Mouse (Mus musculus) 3T3-L1 (cell line): ENCODE results near the gene Ccdc154.
A peak's percentile ranks its signal among the peaks of the same experiment; 100 is the strongest.

Source experiments
- DNase-seq: peaks from one replicate; pipeline ENCODE4 v3.0.0-alpha.2; 2015; ENCODE audit warnings: low read depth, low spot score

Gene Ccdc154

DNA sequence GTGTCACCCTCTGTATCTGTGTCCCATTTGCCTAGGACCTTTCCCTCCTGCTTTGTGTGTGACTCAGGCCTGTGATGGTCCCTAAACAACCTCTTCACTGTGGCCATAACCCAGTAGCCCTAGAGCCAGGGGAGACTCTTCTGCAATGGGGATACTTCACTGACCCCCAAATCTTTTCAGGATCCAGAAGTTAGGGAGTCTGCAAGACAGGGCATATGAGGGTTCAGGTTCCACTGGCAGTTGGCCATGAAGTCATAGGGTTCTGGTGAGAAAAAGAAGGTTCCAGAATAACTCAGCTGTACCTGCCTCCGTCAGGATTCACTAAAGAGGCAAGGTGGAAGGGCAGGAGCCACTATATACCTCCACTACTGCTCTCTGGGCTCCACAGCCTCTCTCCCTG is at the start of gene Ccdc154:
TSS of gene Ccdc154 (plus strand) at position 301 of the 400 bp plus-strand sequence.
- DNase-seq = no peak

GRCm38 (mm10) chr17:25114908-25115645 is 47.2 kb upstream of the Ccdc154 start:
- peak; percentile 53 for DNase-seq

DNA sequence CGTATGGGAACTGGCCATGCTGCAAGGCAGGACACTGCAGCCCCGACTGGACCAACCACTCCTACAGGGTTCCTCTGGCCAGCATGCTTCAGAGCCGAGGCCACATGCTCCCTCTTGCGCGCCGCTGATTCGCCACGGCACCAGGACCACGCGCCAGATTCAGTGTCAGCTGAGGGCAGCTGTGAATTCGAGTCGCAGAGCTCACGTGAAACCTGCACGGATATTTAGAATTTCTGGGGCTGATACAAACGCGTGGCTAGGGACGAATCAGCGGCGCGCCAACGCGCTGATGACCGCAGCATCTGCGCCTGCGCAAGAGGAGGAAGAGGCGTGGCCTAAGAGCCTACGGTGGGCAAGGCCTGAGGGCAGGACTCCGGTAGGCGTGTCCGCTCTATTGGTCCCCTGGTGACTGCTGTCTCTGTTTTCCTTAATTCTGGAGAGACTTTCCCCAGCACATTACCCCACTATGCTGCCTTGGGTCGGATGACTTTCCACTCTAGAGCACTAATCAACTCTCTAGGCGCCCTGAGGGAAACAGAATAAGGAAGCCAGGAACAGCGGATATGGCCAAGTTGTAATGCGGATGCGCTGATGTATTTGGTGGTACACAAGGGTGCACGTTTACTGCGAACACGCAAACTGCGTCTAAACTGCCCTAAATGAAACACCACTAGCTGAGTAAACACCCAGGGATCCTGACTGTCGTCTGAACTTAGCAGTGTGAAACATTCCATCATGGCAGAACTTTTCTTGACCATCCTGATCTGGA is 46.4 kb upstream of the Ccdc154 start, which contains the start of gene Telo2:
TSS of gene Telo2 (minus strand) at position 304 of the 769 bp plus-strand sequence.
- peak; percentile 95 for DNase-seq

- DNase-seq = peak; percentile 58
These were observed 45.0 kb upstream of the Ccdc154 start for GRCm38 (mm10) chr17:25117263-25117662.

DNA sequence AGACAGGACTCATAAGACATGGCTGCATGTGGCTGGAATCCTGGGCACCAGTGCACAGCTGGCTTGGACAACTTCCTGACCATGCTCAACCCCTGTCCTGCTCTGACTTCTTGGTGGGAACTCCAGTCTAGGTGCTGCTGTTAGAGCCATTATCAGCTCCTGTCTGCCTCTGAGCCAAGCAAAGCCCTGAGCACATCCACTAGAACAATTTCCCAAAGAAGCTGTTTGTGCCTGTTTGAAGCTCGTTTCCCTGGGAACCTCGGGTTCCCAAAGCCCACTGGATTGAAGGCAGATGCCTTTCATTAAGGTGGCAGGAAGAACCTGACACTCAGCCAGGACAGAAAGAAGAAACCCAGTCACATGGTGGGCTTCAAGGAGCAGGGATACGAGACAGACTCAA is 41.9 kb upstream of the Ccdc154 start, which contains the start of gene Ptx4:
TSS of gene Ptx4 (plus strand) at position 355 of the 400 bp plus-strand sequence.
- no peak for DNase-seq

GRCm38 (mm10) chr17:25123979-25124378 is 38.3 kb upstream of the Ccdc154 start:
- DNase-seq = no peak

- peak; percentile 68 for DNase-seq
These were observed 36.7 kb upstream of the Ccdc154 start for GRCm38 (mm10) chr17:25125442-25126060.

DNA sequence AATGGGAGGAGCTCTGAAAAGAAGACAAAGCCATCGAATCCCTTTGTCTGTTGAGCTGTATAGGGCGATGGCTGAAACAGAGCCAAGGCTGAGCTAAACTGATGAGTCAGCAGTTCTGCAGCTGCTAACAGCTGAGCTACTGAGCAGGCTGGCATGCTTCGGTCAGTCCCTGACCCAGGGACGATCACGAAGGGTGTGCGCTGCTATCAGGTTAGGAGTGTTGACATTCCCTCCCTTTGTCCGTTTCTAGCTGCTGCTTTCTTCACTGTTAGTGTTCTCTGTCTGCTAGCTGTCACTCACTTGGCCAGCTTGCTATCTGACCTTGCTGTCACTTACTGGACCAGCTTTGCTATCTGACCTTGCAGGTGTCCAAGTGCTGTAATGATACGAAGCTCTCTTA is 35.2 kb upstream of the Ccdc154 start:
- peak; percentile 74 for DNase-seq

DNA sequence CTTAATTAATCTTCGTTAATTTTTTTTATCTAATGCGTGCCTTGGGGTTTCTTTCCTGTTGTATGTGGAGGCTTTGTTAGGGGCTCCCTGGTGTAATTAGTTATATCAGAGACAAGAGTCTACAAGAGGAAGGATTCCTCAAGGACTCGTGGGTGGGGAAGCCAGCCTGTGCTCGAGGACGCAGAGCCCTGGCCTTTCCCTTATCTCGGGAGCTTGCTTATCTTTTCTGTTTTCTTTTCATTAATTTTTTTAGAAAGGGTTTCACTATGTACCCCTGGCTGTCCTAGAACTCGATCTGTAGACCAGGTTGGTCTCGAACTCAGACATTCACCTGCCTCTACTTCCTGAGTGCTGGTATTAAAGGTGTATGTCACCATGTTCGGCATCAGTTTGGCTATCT is 34.6 kb upstream of the Ccdc154 start:
- DNase-seq = no peak

DNA sequence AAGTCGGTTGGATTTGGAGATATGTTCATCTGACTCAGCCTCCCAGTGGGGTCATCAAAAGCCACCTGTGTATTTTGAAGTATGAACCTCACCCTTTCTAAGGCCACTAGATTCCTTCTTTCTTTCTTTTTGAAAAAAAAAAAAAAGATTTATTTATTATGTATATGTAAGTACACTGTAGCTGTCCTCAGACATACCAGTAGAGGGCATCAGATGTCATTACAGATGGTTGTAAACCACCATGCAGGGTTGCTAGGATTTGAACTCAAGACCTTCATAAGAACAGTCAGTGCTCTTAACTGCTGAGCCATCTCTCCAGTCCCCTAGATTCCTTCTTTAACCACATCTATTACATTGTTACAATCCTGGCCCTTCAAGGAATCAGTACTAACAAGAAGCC is 32.2 kb upstream of the Ccdc154 start:
- DNase-seq = no peak

GRCm38 (mm10) chr17:25133275-25133698 is 29.0 kb upstream of the Ccdc154 start, which contains the start of gene Clcn7:
Gene Clcn7 (plus strand): TSS chr17:25133391.
- peak; percentile 97 for DNase-seq

DNA sequence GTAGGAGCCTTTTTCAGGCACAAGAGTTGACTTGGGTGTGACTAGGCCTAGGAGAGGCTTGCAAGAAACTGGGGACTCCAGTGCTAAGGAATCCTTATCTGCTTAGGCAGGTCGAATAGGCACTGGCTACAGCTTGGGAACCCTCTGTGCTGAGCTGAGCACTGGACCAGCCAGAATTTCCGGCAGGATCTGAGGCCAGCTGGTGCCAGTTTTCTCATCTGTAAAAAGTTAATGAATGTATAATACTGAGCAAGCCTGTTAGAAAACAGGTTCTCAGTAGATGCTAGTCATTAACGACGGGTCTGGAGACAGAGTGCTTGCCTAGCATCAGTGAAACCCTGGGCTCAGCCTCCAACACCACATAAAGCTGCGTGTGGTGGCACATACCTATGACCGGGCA is 26.6 kb upstream of the Ccdc154 start:
- DNase-seq = no peak

DNA sequence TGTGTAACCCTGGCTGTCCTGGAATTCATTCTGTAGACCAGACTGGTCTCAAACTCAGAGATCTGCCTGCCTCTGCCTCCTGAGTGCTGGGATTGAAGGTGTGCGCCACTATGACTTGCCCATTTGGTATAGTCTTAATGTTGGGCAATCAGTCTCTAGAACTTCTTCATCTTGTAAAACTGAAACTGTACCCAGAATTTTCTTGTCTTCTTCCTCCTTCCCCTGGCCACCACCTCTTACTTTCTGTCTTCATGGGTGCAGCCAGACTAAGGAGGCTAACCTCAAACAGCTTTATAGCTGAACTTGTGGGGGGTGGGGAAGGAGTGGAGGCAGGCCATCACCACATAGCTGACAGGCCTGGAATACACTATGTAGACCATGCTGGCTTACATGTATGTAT is 23.5 kb upstream of the Ccdc154 start:
- DNase-seq = no peak

DNA sequence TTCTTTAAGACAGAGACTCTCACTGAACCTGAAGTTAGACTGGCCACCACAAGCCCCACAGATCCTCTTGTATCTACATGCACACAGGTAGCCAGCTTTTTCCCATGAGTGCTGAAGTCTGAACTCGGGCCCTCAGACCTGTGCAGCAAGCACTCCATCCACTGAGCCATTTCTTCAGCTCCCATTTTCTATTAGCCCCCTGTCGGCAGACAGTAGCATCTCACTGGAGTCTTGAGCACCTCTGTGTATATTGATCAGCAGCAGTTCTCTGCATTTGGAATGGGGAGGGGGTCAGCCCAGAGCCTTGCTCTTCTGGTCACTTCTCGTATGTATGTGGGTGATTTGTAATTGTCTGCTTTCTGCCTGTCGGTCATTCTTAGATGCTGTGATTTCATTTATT is 22.3 kb upstream of the Ccdc154 start:
- DNase-seq = peak; percentile 70

DNA sequence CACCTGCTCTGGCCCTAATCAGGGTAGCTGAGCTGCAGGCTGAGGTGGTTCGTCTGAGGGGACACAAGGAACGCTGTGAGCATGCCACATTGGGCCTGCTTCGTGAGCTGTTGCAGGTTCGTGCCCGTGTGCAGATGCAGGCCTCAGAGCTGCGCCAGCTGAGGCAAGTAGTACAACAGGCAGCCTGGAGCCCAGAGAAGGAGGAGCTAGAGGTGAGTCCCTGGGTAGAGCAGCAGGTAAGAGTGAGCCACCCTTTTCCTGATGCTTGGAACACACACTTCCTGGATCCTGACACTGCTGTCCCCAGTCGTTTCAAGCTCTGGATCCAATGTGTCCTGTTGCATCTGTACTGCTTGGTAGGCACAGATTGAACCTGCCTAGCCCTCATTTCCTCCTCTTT is 1.1 kb downstream of the Ccdc154 start:
- DNase-seq = no peak

GRCm38 (mm10) chr17:25164770-25165169 is 2.5 kb downstream of the Ccdc154 start:
- DNase-seq = no peak

DNA sequence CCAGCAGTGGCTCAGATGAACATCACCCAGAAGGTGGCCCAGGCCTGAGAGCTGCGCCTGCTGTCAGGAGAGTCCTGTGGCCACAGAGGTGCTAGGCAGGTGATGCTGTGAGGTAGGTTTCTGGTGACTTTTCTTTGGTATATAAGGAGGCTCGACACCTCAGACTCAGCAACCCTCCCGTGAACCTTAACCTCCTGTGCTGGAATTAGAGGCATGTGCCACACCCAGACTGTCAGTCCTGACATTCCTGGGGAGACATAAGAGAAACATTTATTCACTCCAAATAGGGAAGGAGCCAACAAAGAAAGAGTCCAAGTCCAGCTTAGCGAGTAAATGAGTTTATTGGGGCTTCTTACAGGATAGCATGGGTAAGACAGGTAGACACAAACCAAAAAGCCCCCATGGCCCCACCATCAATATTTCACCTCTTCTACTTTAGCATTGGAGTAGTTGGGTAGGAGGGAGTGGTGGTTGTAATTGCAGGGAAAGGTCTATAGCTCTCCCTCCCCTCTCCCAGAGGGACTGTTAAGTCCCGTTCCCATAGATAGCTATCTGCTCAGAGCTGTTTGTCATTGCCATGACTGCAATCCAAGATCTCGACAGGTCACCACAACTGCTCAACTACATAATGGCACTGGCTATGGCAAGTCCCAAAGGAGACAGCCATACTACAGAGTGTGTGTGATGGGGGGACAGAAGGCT is 3.9 kb downstream of the Ccdc154 start:
- peak; percentile 56 for DNase-seq

- DNase-seq = no peak
These were observed 7.4 kb downstream of the Ccdc154 start for GRCm38 (mm10) chr17:25169706-25170105.

DNA sequence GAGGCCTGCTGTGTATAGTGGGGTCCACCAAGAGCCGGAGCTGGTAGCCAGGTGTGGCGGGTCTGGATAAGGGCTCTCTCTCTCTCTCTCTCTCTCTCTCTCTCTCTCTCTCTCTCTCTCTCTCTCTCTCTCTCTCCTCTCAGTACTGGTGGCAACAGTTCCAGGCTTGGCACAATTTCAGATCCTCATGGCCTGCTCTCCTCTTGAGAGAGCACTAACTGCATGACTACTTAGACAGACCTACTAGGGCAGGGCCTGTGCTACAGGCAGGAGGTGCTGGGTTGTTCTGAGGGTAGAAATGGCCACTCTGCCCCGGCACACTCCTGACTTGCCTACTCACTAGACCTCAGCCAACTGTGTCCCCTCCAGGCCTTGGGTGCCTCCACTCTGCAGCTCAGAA is 10.3 kb downstream of the Ccdc154 start:
- DNase-seq = no peak

- DNase-seq = no peak
These were observed 13.2 kb downstream of the Ccdc154 start, which contains the start of gene Gm38655 for GRCm38 (mm10) chr17:25175411-25175810. Gene Gm38655 (minus strand): TSS chr17:25175471.

GRCm38 (mm10) chr17:25183232-25183631 is 21.0 kb downstream of the Ccdc154 start:
- DNase-seq = peak; percentile 74
